In the genomic region with DNA sequence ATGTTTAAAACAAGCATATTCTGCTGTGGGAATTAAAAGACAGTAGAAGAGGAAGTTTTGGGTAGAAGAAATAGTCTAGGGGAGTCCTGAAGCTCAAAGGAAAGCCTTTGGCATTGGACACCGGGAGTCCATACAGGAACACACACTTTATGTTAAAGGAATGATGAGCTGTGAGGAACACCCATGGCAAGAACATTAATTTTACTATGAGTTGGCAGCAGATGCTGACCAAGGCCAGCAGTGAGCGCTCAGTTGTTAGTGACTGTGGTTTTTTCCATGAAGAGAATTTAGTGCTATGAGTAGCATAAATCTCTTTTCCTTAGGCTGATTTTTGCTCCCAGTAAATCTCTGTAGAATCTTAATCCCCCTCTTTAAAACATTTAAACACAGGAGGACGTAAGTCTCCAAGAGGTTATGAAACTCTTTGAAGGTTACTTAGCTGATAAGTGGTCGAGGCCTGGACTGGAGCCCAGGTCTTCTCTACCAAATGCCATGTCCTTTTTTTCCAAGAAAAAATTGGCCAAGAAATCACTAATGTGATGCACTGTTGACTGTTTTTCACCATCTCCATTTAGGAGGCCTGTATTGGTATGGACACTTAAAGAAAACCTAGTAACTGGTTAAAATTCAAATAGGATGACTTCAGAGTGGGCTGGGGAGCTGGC, we compare ENCODE assay signal across 16 mouse cellular contexts. TPM values are rescaled to one million over a fixed set of nuclear protein-coding genes. Genes with fewer than 3 reads are reported as not detected.
DNase-seq lines count a peak whose midpoint lies in the region; ATAC-seq and TF ChIP-seq lines count a peak whose summit lies in the region.
"Had no signal": no experiment of that assay in that cellular context is flagged by ENCODE, and none has a peak within 500 bp of the region (broad histone marks: within the 10 kb centered on the region; RNA-seq: fewer than 3 reads in every experiment).

No protein-coding gene starts in this region.

- no peaks in the 10 kb centered on the region for H3K36me3 ChIP-seq in lung, embryonic 16.5 days (ENCODE audit: control insufficient read depth, insufficient read depth, low read length)
- peaks cover 5% of the 10 kb centered on the region; the same call in 1 of the 2 replicates for H3K36me3 ChIP-seq in liver, embryonic 12.5 days
- H3K36me3 ChIP-seq: limb, embryonic 13.5 days had no signal

- in situ Hi-C loops in Patski (cut with MboI; ENCODE audit: low pct_unique_long_range_greater_than_20kb) = no loop called here

- no peak overlapping the region for H3K9ac ChIP-seq in lung, embryonic 16.5 days (ENCODE audit: low read length)
- H3K9ac ChIP-seq in liver, embryonic 12.5 days = no peak overlapping the region
- H3K9ac ChIP-seq: limb, embryonic 13.5 days had no signal

- TF ChIP-seq CTCF in Patski (IDR thresholded peaks at IDR 0.05) = no peak
- no peak for TF ChIP-seq CTCF in embryonic fibroblast, embryonic 13.5 days (IDR thresholded peaks at IDR 0.05; ENCODE audit: borderline replicate concordance, insufficient read depth, low read length)

- CTCF ChIA-PET in Patski (lab: Charles Lee) = interaction anchor here (0.9 to 1.9 kb wide), 2 partner anchors 16 to 191 kb away, joined by 3 to 4 read pairs; no protein-coding TSS in a partner anchor

- H3K4me3 ChIP-seq in lung, embryonic 16.5 days (ENCODE audit: low read length) = no peak overlapping the region
- H3K4me3 ChIP-seq in embryonic fibroblast, embryonic 13.5 days (ENCODE audit: insufficient read depth, low read length) = no peak overlapping the region
- H3K4me3 ChIP-seq in liver, embryonic 12.5 days = no peak overlapping the region
- H3K4me3 ChIP-seq: forebrain, embryonic 10.5 days; limb, embryonic 13.5 days had no signal

- ATAC-seq in lung, embryonic 16.5 days (ENCODE audit: low read depth) = peak; percentile 36
- no peak for ATAC-seq in Patski
- no peak for ATAC-seq in liver, embryonic 12.5 days
- ATAC-seq: activated CD4-positive, CD25-positive, alpha-beta regulatory T cell, adult 4 months; inflammation-experienced regulatory T-cells, adult 6 months had no signal

- no peaks in the 10 kb centered on the region for H3K9me3 ChIP-seq in lung, embryonic 16.5 days (ENCODE audit: control insufficient read depth, low read length)
- no peaks in the 10 kb centered on the region for H3K9me3 ChIP-seq in liver, embryonic 12.5 days (replicated peaks)
- H3K9me3 ChIP-seq: forebrain, embryonic 10.5 days; limb, embryonic 13.5 days had no signal

- peak overlapping the region; percentile 80 for H3K27ac ChIP-seq in lung, embryonic 16.5 days (ENCODE audit: low read length)
- peak overlapping the region; percentile 80 for H3K27ac ChIP-seq in embryonic fibroblast, embryonic 13.5 days (ENCODE audit: insufficient read depth, low read length)
- no peak overlapping the region for H3K27ac ChIP-seq in liver, embryonic 12.5 days
- H3K27ac ChIP-seq: forebrain, embryonic 10.5 days; limb, embryonic 13.5 days had no signal

- DNase-seq in cerebellum, postnatal 14 days = peak; percentile 25 to 41
- DNase-seq in cerebellum, postnatal 36 days = no peak
- DNase-seq in lung, postnatal 4 days = no peak
- peak; percentile 28 for DNase-seq in Patski (ENCODE audit: low read depth, low spot score)
- no peak for DNase-seq in layer of hippocampus, adult 9-10 months (ENCODE audit: low spot score)
- DNase-seq: gastrocnemius, postnatal 25 days; kidney, postnatal 25 days; layer of hippocampus, adult 9-11 months; thymus, adult 2 months had no signal

- POLR2A ChIA-PET in Patski (lab: Charles Lee) = no interaction called here

- no peak for TF ChIP-seq POLR2A in embryonic fibroblast, embryonic 13.5 days (IDR thresholded peaks at IDR 0.05; ENCODE audit: low read depth, low read length)

- H3K27me3 ChIP-seq in lung, embryonic 16.5 days (ENCODE audit: control insufficient read depth, insufficient read depth, low read depth, low read length) = no peaks in the 10 kb centered on the region
- H3K27me3 ChIP-seq in Patski = no peaks in the 10 kb centered on the region
- H3K27me3 ChIP-seq in liver, embryonic 12.5 days (replicated peaks) = no peaks in the 10 kb centered on the region
- H3K27me3 ChIP-seq: limb, embryonic 13.5 days had no signal

- H3K4me2 ChIP-seq in lung, embryonic 16.5 days (ENCODE audit: low read depth, low read length) = no peak overlapping the region
- no peak overlapping the region for H3K4me2 ChIP-seq in liver, embryonic 12.5 days
- H3K4me2 ChIP-seq: limb, embryonic 13.5 days had no signal

- H3K4me1 ChIP-seq in lung, embryonic 16.5 days (replicated peaks; ENCODE audit: control insufficient read depth, insufficient read depth, low read length) = peaks cover 10% of the 10 kb centered on the region
- H3K4me1 ChIP-seq in embryonic fibroblast, embryonic 13.5 days (ENCODE audit: control insufficient read depth, insufficient read depth, low read length) = no peaks in the 10 kb centered on the region
- H3K4me1 ChIP-seq in liver, embryonic 12.5 days = peaks cover 22% of the 10 kb centered on the region
- H3K4me1 ChIP-seq: forebrain, embryonic 10.5 days; limb, embryonic 13.5 days had no signal

- WGBS in lung, embryonic 16.5 days = 40% methylated on average over 4 of the region's 4 CpGs
- 78% methylated on average over 4 of the region's 4 CpGs for WGBS in liver, embryonic 12.5 days (ENCODE audit: insufficient replicate concordance)

RNA-seq across cellular contexts. Expression of a gene that starts 18.1 kb away (rescaled TPM):
- polyA plus RNA-seq in lung, embryonic 16.5 days (2015; fragmentation: Nextera tagmentation; extraction: Ambion mirVana) = 51.9 and 52.3 TPM in 2 replicates
- polyA plus RNA-seq in Patski (2021) = 122 TPM
- 60.2 and 68.7 TPM in 2 replicates for polyA plus RNA-seq in embryonic fibroblast, embryonic 13.5 days (2011; ENCODE audit: insufficient read length, low read depth, missing spikeins)
- polyA plus RNA-seq in liver, embryonic 12.5 days (2016; fragmentation: Nextera tagmentation; extraction: Ambion mirVana) = 41.3 and 41.7 TPM in 2 replicates

RNA-seq across cellular contexts. Expression of a gene that starts 18.2 kb away (rescaled TPM):
- polyA plus RNA-seq in lung, embryonic 16.5 days (2015; fragmentation: Nextera tagmentation; extraction: Ambion mirVana) = 4.4 and 5.1 TPM in 2 replicates
- 11.3 TPM for polyA plus RNA-seq in Patski (2021)
- 1.4 TPM in 1 of 2 replicates, not detected in the other for polyA plus RNA-seq in embryonic fibroblast, embryonic 13.5 days (2011; ENCODE audit: insufficient read length, low read depth, missing spikeins)
- 20.7 and 20.8 TPM in 2 replicates for polyA plus RNA-seq in liver, embryonic 12.5 days (2016; fragmentation: Nextera tagmentation; extraction: Ambion mirVana)

Comparison
In these comparisons a context has a peak if more than half of its experiments do, and no peak if none do; other contexts are left out.
1. DNase-seq: peak in cerebellum, postnatal 14 days (2 of 2) and Patski (single experiment); none in cerebellum, postnatal 36 days (0 of 2), lung, postnatal 4 days (0 of 2) and layer of hippocampus, adult 9-10 months (single experiment).